Mouse (Mus musculus): Measurements from ENCODE around the gene Adgrl2. TPM values are rescaled to one million over a fixed set of nuclear protein-coding genes. Genes with fewer than 3 reads are reported as not detected.

Gene Adgrl2
- total and polyA plus RNA-seq, 3 experiments: not detected

DNA sequence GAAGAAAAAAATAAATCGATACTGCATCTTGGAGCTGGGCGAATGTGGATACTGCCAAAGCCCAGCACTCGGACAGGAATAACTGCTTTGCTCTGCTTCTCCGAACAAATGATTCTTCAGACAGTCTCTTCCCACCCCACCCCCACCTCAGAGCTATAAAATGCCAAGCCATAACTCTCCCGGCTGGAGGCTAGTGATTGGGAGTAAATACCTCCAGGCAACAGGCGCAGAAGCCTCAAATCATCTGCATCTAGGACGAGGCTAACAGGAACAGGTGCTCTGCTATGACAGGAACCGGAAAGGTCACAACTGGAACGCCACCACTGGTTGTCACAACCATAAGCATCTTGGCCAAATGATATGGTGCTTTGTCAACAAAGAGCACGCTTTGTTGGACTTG lies 94.1 kb downstream of the Adgrl2 start:
- no peaks in the 10 kb centered on the region for H3K4me1 ChIP-seq (ENCODE audit: control insufficient read depth in 1 of 2, insufficient read depth in 2 of 2, low read length in 2 of 2)
- no peak for DNase-seq (ENCODE audit: low read depth, low spot score)
- no peak overlapping the region for H3K9ac ChIP-seq (ENCODE audit: control insufficient read depth, low read depth, low read length, poor library complexity, severe bottlenecking)
- H3K9me3 ChIP-seq (replicated peaks; ENCODE audit: insufficient read depth, low read length): no peaks in the 10 kb centered on the region
- no peaks in the 10 kb centered on the region for H3K36me3 ChIP-seq (ENCODE audit: control insufficient read depth in 1 of 2, insufficient read depth in 2 of 2, low read length in 2 of 2)
- H3K27ac ChIP-seq (ENCODE audit: control insufficient read depth, low read depth, low read length): no peak overlapping the region
- no peaks in the 10 kb centered on the region for H3K27me3 ChIP-seq (ENCODE audit: control insufficient read depth in 1 of 2, insufficient read depth in 2 of 2, low read length in 2 of 2)
- no peak overlapping the region for H3K4me3 ChIP-seq (ENCODE audit: control insufficient read depth in 1 of 2, insufficient read depth in 1 of 2, low read depth in 2 of 2, low read length in 2 of 2)
- TF ChIP-seq KAT2A (conservative IDR thresholded peaks at IDR 0.05; ENCODE audit: low read depth, low read length): no peak
- no peak for TF ChIP-seq GATA1 (IDR thresholded peaks at IDR 0.05; ENCODE audit: low read depth, low read length)
- no peak for TF ChIP-seq ZKSCAN1 (IDR thresholded peaks at IDR 0.05; ENCODE audit: low read depth, low read length)
- TF ChIP-seq POLR2AphosphoS5 (IDR thresholded peaks at IDR 0.05; ENCODE audit: borderline replicate concordance, low read depth, low read length): no peak
- no peak for TF ChIP-seq SMC3 (IDR thresholded peaks at IDR 0.05; ENCODE audit: low read depth, low read length)
- TF ChIP-seq GABPA (IDR thresholded peaks at IDR 0.05; ENCODE audit: low read depth, low read length): no peak
- no peak for TF ChIP-seq UBTF (IDR thresholded peaks at IDR 0.05; ENCODE audit: borderline replicate concordance, insufficient read depth, low read depth, low read length)
- TF ChIP-seq EP300 (IDR thresholded peaks at IDR 0.05; ENCODE audit: low read depth in 1 of 2, low read length in 2 of 2): no peak
- no peak for TF ChIP-seq MYC (IDR thresholded peaks at IDR 0.05; ENCODE audit: low read depth, low read length)
- TF ChIP-seq USF1 (IDR thresholded peaks at IDR 0.05; ENCODE audit: low read depth, low read length): no peak
- TF ChIP-seq TAL1 (IDR thresholded peaks at IDR 0.05; ENCODE audit: low read length): no peak
- no peaks in the 10 kb centered on the region for H3K79me2 ChIP-seq (ENCODE audit: control insufficient read depth, insufficient read depth, low read length, poor library complexity)

DNA sequence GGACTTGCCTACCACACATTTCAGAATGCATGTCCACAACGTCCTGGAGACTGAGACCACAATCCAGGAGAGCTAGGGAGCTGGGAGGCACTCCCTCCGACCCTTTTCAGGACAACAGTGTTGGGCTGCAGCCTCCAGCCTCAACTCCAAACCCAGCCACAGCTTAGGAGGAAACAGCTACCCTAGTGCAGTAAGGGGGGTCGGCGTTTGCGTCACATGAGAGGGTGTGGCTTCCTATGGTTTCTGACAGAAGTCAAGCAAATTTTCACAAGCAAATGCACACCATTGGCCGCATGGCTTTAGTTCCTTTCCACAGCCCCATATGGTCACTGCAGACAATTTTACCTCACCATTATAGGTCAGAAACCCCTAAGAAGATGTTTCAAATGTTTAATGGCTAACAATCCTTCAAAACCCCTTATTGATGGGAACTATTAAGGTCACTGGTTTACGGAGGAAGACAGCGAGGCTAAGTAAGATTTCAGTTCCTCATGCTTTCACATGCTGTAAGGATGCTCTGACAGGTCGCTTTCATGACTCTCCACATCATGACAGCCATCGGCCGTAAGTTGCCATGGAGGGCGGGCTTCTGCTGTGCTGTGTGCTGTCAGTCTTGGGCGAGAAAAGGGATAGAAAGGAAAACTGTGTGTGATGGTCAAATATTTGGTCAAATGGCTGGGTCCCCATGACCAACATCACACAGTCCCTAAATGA lies 94.8 kb downstream of the Adgrl2 start:
- Histone ChIP-seq H3K9ac (ENCODE audit: control insufficient read depth, low read depth, low read length, poor library complexity, severe bottlenecking) (no peak overlapping the region), H3K27ac (ENCODE audit: control insufficient read depth, low read depth, low read length) (no peak overlapping the region), H3K9me3 (replicated peaks; ENCODE audit: insufficient read depth, low read length) (no peaks in the 10 kb centered on the region), H3K4me3 (ENCODE audit: control insufficient read depth in 1 of 2, insufficient read depth in 1 of 2, low read depth in 2 of 2, low read length in 2 of 2) (no peak overlapping the region), H3K79me2 (ENCODE audit: control insufficient read depth, insufficient read depth, low read length, poor library complexity) (no peaks in the 10 kb centered on the region), H3K36me3 (ENCODE audit: control insufficient read depth in 1 of 2, insufficient read depth in 2 of 2, low read length in 2 of 2) (no peaks in the 10 kb centered on the region), H3K4me1 (ENCODE audit: control insufficient read depth in 1 of 2, insufficient read depth in 2 of 2, low read length in 2 of 2) (no peaks in the 10 kb centered on the region), H3K27me3 (ENCODE audit: control insufficient read depth in 1 of 2, insufficient read depth in 2 of 2, low read length in 2 of 2) (no peaks in the 10 kb centered on the region)
- no peak for DNase-seq (ENCODE audit: low read depth, low spot score)
- TF ChIP-seq SIN3A (IDR thresholded peaks at IDR 0.05; ENCODE audit: low read length) (no peak), MXI1 (IDR thresholded peaks at IDR 0.05; ENCODE audit: low read depth, low read length) (no peak), CHD2 (IDR thresholded peaks at IDR 0.05; ENCODE audit: low read length) (no peak), TBP (IDR thresholded peaks at IDR 0.05; ENCODE audit: low read depth, low read length) (no peak), USF1 (IDR thresholded peaks at IDR 0.05; ENCODE audit: low read depth, low read length) (no peak), UBTF (IDR thresholded peaks at IDR 0.05; ENCODE audit: borderline replicate concordance, insufficient read depth, low read depth, low read length) (no peak), USF2 (IDR thresholded peaks at IDR 0.05; ENCODE audit: borderline replicate concordance in 1 of 2, insufficient read depth in 1 of 2, low read depth in 1 of 2, low read length in 2 of 2) (no peak), CHD1 (IDR thresholded peaks at IDR 0.05; ENCODE audit: low read depth, low read length) (no peak), NELFE (IDR thresholded peaks at IDR 0.05; ENCODE audit: low read depth, low read length) (no peak), RCOR1 (IDR thresholded peaks at IDR 0.05; ENCODE audit: low read depth, low read length) (no peak)

All from MEL (cell line).